Mouse (Mus musculus): ENCODE results near the gene Tmem171.

Gene Tmem171

DNA sequence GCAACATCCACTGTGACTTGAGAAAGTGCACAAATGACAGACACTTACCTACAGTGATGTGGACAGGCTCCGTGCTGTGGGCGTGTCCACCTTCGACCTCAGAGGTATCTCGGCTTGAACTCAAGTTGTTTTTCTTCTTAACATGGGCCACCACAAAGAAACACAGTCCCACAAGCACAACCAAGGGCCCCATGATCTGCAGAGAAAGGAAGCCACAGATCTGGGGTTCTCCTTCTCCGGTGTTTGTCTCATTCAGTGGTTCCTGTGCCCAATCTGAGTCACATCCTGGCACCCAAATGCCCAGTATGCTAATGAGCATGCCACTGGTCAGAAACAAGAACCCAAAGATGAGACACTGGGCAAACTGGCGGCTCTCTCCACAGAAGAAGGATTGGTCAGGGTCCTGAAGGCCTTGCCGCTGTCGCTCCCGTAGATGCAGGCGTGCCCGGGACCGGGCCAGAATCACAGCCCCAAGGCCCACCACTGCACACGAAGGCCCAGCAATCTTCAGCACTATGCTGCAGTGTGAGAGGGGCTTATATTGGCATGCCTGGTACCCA, 2.6 kb downstream of the Tmem171 start:
- no peak for DNase-seq

DNA sequence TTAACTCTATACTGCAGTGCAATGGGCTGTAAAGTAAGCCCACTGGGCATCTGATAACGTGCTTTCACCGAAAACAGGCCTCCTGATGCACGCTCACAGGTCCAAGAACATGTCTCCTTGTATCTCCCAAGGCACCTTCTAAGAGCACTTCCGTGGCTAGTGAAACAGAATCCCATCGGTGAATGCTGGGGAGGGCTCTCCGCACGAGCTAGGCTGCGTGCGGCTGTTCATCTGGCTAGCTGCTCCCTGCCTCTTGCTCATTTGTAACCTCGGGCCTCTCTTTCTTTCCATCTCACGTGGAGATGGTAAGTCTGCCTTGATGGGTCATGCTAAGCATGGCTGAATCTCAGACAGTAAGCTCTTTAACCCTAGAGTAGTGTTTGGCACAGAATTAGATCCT, 3.7 kb downstream of the Tmem171 start:
- DNase-seq, result no peak

DNA sequence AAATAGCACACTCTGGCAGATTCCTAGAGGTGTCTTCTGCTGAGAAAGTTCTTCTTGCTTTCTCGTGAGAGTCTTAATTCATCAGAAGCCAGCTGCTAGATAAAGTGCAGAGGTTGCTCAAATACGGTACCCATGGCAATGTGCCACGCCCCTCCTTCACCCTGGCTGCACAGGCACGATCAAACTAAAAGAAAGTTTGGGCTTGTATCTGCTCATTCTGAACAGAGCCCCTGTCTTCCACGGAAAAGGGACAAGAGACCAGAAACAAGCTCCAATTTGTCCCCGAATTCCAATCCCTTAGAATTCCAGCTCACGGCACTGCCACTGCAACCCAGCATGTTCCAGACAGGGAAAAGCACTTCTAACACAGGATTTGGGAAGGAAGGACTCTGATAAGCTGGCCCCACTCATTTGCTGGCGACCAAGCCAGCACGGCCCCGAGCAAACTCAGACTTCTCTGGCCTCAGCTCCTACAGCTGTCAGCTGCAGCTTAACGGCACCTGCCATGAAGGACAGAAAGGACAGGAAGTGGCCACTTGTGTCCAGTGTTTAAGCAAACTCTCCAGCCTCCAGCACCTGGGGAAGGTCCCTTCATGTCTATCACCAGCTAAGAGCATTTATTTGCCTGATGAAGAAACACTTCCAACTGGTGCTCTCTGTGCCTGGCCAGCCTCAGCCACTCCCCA, 4.9 kb downstream of the Tmem171 start:
- DNase-seq, result no peak

DNA sequence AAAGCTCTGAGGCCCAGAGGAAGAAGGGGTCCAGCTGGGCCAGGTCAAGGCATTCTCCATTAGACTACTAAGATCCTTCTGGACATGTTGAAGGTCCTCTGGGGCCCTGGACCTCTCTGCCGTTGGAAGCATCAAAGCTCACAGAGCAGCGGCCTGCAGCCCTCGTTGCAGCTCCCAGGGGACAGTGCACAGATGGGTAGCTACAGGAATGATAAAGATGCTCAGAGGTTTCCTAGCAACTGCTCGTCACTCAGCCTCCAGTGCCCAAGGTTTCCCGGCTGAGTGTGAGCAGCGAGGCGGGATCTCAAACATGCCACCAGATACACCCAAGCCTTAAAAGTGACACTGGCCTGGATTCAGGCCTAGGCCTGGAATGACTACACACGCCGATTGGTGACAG, 6.7 kb downstream of the Tmem171 start:
- DNase-seq, result no peak

DNA sequence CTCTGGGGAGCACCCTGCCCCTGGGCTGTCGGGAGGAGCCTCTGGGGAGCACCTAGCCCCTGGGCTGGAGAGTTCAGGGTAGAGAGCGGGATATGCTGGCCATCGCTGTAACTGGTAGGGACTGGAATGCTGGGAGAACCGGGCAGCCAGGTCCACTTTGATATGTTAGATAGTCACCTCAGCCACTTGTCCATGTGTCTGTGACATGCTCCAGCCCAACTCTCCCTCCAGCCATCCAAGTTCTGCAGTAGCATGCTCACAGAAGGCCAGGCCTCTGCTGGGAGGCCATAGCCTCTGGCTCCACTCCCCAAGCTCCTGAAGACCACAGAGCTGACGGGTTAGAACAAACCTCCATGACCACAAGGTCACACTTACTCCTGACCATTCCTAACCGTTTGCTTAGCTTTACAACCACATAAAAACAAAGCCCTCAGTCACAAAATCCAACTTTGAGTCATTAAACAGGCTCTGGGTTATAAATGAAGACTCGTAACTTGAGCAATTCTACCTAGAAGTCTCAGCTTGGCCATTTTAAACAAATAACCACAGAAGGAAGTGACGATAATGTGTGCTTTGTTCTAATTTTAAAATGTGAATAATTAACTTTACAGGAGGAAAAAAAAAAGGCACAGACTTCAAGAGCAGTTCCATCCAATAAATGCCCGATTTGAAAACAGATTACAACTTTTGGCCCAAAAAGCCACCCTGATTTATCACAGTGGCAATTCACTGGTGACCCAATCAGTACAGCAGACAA, 10.3 kb downstream of the Tmem171 start:
- no peak for DNase-seq

DNA sequence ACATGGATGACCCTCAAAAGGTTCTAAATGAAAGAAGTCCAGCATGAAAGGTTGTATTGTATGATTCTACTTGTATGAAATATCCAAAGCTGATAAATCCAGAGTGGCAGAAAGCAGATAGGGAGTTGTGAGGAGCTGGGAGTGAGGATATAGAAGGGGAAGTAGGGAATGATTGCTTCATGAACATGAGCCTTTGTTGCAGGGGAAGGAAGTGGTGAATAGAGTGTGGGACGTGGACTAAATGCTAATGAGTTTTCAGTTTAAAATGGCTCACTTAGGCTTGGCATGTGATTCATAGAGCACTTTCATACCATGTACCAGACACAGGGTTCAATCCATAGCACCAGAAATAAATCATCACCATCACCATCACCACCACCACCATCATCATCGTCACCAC, 11.2 kb downstream of the Tmem171 start:
- no peak for DNase-seq

DNA sequence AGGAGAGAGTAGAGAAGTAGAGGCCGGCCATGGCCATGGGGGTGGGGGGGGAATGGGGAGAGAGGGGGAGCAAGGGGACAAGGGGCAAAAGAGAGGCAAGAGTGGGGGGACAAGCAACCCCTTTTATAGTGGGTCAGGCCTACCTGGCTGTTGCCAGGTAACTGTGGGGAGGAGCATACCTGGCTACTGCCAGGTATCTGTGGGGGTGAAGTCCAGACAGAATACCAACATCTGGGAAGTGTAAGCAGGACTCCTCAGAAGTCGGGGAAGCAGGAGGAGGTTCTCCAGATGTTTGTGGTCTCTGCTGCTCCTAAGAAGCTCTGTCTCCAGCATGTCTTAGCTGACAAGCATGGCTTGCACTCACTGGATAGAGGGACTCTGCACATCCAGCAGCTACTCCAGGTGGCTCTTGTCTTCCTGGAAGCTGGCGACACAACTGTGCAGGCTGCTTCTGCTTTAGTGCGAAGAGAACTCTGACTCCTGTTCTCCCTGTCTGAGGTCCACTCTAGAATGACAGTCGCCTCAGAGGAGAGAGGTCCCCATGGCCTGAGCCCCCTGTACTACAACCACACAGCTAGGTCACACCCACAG, 14.1 kb downstream of the Tmem171 start:
- DNase-seq, result no peak

DNA sequence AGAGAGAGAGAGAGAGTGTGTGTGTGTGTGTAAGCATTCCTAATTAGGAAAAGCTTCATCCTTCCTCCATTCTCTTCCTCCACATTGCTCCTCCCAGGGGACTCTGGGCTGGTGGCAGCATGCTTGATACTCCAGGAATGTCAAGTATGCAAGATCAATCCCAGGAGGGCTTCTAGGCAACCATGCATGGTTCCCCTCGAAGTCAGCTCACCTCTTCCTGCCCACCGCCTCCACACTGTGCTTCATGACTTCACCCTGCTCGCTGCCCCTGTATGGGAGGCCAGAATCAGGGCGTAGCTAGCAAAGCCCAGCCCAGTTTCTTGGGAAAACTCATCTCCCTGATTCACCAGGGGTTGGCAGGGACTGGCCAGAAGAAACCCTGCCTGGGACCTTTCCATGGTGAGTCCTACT, 15.0 kb downstream of the Tmem171 start:
- no peak for DNase-seq

DNA sequence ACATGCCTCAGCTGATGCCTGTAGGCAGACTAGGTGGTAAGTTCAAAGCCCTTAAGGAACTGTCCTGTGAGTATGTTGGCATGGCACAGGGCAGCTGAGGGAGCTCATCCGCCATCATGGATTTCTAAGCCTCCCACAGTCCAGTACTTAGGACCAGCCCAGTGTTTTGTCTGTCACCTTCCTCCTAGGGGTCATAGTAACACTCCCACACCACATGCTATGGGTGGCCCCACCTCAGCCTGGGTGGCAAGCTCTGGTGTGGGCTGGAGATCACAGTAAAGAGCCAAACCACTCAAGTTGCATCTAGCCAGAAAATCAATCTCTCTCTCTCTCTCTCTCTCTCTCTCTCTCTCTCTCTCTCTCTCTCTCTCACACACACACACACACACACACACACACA, 15.4 kb downstream of the Tmem171 start:
- DNase-seq, result no peak

DNA sequence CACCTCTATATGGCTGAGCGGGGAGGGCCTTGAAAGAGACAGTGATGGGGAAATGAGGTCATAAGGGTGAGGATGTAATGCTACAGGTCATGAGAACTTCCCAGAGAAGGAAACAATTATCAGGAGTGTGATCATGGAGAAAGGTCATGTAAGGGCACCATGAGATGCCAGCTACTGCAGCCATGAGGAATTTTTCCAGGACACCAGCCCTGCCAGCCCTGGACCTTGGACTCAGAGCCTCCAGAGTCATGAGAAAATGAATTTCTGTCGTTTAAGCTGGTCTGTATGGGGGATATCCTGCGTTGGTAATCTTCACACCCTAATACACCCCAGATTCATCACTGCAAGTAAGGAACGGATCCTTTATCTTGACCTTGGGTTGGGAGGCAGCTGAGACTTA, 20.7 kb downstream of the Tmem171 start:
- no peak for DNase-seq

DNA sequence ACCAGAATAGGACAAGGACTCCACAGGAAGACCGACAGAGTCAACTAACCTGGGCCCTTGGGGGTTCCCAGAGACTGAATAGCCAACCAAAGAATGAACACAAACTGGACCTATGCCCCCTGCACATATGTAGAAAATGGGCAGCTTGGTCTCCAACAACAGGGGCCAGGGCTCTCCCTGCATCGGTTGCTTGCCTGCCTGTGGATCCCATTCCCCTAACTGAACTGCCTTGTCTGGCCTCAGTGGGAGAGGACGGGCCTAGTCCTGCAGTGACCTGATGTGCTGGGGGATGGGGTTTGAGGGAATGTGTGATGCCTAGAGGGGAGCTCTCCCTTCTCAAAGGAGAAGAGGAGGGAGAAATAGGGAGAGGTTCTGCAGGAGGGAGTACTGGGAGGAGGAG, 25.3 kb downstream of the Tmem171 start:
- no peak for DNase-seq

DNA sequence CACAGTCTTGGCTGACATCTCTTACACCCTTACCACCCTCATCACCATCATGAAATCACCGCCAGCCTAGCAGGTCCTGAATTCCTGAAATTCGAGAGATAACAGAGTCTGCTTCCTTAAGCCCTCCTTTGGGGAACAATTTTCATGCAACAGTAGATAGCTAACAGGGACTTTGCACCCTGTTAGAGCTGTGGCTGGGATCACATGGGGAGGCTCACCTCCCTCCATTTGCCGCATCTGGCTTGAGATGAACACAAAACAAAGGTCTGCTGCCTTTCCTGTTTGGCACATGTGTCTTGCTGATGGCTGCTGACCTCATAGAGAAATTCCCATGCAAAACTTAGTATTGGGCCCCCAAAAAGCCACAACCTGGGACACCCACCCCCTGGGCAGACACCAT, 27.3 kb downstream of the Tmem171 start:
- DNase-seq, result no peak

DNA sequence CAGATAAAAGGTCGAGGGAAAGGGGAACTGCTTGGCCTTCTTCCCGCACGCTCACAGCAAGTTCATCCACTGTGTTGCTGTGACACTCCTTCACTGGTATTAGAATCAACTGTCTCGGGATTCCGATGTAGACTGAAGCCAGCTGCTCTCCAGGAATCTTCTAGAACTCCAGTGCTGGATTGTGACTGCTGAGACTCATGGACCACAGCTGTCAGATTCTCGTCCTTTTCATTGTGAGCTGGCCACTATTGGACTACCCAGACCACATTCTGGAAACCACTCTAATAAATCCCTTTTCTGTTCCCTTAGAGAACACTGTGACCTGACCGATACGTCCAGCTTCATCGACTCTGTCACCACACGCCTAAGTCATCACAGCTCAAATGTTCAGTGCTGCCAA, 29.4 kb downstream of the Tmem171 start:
- no peak for DNase-seq

DNA sequence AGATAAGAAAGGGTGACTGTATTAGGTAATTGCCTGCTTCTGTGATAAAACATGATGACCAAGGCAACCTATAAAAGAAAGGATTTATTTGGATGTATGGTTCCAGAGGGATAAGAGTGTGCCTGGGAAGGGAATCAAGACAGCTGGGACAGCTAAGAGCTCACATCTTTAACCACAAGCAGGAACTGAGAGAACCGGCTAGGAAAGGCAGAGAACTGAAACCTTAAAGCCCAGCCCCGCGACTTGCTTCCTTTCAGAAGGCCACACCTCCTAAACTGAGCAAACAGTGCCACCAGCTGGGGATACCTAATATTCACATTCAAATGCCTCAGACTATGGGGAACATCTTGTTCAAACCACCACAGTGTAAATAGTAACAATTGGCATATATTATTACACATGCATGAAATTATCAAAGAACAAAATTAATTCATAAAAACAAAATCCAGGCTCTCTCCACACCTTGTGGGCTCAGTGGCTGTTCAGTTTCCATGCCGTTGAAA, 32.4 kb downstream of the Tmem171 start:
- no peak for DNase-seq

DNA sequence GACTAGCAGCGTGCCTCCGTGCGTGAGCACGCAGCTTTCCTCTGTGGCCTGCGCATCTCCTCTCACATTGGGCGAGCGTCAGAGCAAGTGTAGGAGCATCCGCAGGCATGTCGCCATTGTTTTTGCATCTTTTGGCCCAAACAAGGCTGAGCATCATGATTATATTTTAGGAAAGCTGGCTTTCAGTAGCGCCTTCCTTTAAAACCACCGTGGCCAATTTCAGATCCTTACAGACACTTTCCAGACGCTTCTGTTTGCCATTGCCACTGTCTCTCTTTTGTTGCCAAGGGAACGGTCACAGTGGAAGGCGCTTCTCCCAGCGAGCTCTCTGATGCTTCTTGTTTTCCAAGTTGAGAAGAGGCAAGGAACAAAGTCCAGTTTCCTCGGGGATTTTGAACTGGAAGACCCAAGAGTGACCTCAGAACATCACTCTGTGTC, 38.6 kb downstream of the Tmem171 start:
- no peak for DNase-seq

DNA sequence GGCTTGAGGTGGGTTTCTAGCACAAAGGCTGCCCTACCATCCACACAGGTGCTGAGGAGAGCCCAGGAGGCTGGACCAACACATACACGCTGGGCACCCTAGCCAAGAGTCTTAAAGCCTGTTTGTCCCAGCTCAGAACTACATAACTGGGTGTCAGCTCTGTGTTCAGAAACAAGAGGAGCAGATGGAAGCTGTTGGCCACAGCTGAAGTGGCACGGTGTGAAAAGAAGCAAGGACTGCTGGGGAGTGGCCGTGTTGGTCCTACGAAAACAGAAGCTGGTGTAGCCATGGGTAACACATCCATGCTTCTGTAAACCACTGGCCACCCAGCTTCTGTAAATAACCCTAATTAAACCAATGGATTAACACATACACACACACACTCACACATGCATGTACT, 39.3 kb downstream of the Tmem171 start:
- DNase-seq, result no peak

DNA sequence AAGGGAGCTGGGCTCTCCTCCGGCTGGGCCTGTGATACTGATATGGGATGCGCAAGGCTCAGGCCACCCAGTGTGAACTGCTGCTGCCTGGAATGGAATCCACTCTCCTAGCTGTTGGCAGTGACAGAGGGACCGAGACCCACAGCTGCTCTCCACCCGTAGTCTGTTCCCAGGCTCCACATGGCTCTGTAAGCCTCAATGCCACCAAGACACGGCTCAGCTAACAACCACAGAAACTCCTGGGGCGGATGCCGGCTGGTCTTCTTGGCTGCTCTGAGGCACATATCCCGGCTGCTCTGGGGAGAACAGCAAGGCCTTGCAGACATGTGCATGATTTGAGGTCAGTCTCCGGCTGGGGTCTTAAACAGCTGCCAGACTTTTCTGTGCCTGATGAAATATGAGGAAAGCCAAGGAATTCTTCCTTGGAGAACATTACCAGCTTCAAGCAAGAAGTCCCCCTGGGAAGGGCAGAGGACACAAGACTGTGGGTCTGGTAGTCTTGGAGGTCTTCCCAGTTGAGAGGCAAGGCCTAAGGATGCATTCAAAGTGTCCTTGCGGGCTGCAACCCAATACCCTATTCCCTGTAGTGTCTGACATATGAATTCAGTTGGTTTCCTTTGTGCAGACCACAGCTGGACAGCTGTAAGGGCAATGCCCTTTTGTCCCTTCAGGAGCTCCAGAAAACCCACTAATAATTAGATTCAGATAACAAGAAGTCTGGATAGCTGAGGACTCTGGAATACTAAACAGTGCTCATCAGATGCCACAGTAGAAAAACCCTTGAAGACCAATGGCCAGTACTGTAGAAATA, 40.3 kb downstream of the Tmem171 start:
- no peak for DNase-seq

DNA sequence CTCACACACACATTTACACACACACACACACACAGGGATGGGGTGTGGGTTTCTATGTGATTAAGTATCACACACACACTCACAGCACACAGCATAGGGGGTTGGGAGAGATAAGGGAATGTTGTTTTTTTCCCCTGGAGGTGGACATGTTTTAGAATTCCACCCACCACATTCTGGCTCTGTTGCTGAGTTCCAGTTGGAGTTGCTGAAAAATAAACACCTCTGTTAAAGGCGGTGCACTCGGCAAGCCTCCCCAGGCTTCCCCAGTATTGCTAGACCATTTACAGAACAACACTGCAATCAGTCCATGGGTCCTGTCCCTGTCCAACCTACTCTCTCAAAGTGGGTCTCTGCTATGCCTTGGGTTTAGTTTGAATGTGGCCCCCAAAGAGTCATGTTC, 42.4 kb downstream of the Tmem171 start:
- DNase-seq, result no peak

DNA sequence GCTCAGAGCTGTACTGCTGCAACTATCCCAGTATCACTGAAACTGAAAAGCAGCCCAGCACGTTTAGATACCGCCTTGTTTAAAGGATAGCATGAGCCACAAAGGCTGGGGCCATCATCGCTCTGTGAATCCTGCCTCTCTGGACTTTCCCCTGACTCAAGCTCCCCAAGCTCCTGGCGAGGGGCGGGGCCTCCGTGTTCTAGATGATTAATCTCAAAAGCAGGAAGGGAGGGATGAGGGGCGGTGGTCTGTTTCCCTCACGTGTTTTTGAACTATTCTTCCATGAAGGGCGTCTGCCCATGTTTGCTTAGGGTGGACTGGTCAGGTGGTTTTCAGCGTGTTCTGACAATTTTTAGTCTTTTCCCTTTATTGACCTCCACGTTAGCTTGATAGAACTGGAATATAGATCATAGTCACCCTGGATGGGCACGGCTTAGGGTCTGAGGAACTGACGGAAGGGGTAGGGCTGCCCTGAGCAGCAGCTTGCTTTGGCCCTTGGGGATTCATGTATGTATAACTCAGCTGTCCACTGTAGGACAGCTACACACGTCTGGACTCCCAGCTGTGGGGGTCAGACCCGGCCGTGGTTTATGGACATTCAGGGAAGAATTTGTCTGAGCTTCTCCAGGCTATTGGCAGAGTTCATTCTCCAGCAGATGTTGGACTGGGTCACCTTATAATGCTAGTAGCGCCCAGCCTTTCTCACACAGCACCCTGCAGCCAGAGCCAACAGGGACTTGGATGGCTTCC, 43.2 kb downstream of the Tmem171 start:
- no peak for DNase-seq

DNA sequence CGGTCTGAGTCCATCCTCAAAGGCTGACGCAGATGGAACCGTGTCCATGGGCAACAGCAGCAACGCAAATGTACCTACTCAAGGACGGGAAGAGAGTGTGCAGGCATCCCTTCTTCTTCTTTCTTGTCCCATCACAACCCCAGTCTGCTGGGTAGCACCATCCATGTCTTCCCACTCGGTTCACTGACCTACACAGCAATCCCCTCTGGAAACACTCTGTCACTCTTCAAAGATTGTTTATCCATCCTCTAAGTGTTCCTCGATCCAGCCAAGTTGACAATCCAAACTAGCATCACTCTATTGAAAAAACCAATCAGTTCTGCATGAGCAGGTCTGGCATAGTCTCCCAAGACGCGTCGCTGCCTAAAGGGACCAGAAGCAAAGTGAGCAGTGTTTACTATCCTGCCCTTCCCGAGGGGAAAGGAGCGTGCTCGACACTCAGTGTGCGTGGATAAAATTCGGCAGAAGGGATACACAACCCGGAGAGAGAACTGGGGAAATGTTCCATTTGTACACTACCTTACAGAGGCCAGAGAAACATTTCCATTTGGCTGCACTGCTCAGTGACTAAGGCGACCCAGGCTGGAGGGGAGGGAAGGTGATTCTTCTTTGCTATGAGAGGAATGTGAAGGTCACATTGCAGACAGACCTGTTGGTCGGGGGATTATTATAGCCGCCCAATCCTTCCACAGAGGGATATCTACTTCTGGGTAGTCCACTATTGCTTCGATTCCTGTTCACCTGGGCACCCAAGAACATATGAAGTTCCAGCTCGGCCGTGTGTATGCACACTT, 46.7 kb downstream of the Tmem171 start:
- DNase-seq, result no peak

DNA sequence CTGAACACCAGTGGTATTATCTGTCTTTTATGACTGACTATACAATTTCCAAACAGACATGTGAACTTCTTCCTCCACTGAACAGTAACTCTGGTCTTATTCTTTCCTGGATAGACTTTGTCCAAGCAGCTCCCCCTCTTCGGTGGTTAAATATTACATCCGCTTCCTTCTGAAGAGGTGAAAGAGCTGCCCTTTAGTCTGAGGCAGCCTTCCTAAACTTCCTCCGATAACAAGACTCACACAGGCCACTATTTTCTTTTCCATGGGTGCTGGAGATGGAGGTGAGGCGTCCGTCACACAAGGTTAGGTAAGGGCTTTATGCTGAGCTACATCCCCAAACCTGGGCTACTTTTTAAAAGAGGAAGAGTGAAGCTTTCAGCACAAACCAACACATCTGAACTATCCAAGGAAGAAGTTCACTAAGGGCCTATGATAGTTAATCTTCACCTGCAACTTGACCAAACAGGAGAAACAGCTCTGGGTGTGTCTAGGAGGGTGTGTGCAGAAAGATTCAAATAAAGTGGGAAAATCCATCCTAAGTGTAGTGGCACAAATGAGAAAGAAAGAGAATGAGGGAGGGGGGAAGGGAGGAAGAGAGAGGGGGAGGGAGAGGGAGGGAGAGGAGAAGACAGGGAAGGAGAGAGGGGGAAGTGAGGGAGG, 56.0 kb downstream of the Tmem171 start:
- DNase-seq, result no peak

Measured in thymus, adult 18-20 months (tissue).